Mouse (Mus musculus) small intestine, adult 2 months (tissue): ENCODE data around the gene Ralgapb. TPM values are rescaled to one million over a fixed set of nuclear protein-coding genes. Genes with fewer than 3 reads are reported as not detected.
"Not testable (repeated sequence)": the region's sequence is repeated elsewhere in the genome, so short reads cannot be mapped to it uniquely, and the experiment has no call there.

ENCODE experiments used
- H3K27ac ChIP-seq: fragments of 200-500 bp; 2 replicates; pipeline ENCODE4 v1.5.1; 2012; ENCODE audit warnings: low read depth, low read length, control low read depth, inconsistent platforms; ENCODE audit not compliant: insufficient read depth
- H3K27me3 ChIP-seq: fragments of 200-500 bp; 2 replicates; pipeline ENCODE4 v1.6.1; 2012; ENCODE audit warnings: mild to moderate bottlenecking, moderate library complexity, low read length, inconsistent platforms; ENCODE audit not compliant: control insufficient read depth, insufficient read depth
- H3K36me3 ChIP-seq: fragments of 200-500 bp; 2 replicates; pipeline ENCODE4 v1.6.1; 2012; ENCODE audit warnings: mild to moderate bottlenecking, low read length, control low read depth, inconsistent platforms; ENCODE audit not compliant: control insufficient read depth, insufficient read depth
- H3K4me1 ChIP-seq: fragments of 200-500 bp; 2 replicates; pipeline ENCODE4 v1.6.1; 2012; ENCODE audit warnings: low read length, inconsistent platforms, mixed read lengths; ENCODE audit not compliant: control insufficient read depth, insufficient read depth, insufficient read length
- H3K4me3 ChIP-seq: fragments of 200-500 bp; 2 replicates; pipeline ENCODE4 v1.5.1; 2012; ENCODE audit warnings: low read depth, mild to moderate bottlenecking, control low read depth, inconsistent platforms, low read length, moderate library complexity
- CTCF ChIP-seq: fragments of 200-500 bp; IDR thresholded peaks from 2 replicates; pipeline ENCODE4 v1.5.1; 2012; ENCODE audit warnings: low read depth, mild to moderate bottlenecking, control low read depth, inconsistent platforms, low read length, moderate library complexity, mixed read lengths; ENCODE audit not compliant: insufficient replicate concordance, insufficient read length; ENCODE audit errors: extremely low read depth
- POLR2A ChIP-seq: fragments of 200-500 bp; IDR thresholded peaks from 2 replicates; pipeline ENCODE4 v1.6.1; 2012; ENCODE audit warnings: low read depth, mild to moderate bottlenecking, control low read depth, inconsistent platforms, low read length, moderate library complexity
- WGBS: fragments of 180-500 bp; shearing (Covaris S2); methylation state at CpG from one replicate; pipeline ENCODE4 v1.1.7; 2018; 5-methylcytosine and 5-hydroxymethylcytosine counted together
- polyA plus RNA-seq: library from polyadenylated mRNA; depleted of rRNA; stranded (reverse); fragments of >200 nt; gene quantifications from 2 replicates; pipeline ENCODE4 v1.2.3, GENCODE M21; 2012

The Ralgapb gene
- polyA plus RNA-seq, 1 experiment = 16.4 TPM

DNA sequence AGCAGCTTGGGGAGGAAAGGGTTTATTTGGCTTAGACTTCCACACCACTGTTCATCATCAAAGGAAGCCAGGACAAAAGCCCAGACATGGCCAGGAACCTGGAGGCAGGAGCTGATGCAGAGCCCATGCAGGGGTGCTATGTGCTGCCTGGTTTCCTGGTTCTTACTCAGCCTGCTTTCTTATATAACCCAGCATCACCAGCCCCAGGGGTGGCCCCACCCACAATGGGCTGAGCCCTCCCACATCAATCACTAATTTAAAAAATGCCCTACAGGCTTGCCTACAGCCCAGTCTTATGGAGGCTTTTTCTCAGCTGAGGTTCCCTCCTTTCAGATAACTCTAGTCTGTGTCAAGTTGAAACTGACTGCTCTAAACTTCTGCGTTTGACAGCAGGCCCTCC lies 31.8 kb upstream of the Ralgapb start:
- 92% methylated on average over 1 of the region's 1 CpGs for WGBS
- H3K4me3 ChIP-seq = no peak overlapping the region
- TF ChIP-seq CTCF = no peak
- TF ChIP-seq POLR2A = no peak
- H3K36me3 ChIP-seq = no peaks in the 10 kb centered on the region
- no peak overlapping the region for H3K27ac ChIP-seq
- H3K27me3 ChIP-seq = peaks cover 9% of the 10 kb centered on the region
- no peaks in the 10 kb centered on the region; the same call in 1 of the 2 replicates for H3K4me1 ChIP-seq

DNA sequence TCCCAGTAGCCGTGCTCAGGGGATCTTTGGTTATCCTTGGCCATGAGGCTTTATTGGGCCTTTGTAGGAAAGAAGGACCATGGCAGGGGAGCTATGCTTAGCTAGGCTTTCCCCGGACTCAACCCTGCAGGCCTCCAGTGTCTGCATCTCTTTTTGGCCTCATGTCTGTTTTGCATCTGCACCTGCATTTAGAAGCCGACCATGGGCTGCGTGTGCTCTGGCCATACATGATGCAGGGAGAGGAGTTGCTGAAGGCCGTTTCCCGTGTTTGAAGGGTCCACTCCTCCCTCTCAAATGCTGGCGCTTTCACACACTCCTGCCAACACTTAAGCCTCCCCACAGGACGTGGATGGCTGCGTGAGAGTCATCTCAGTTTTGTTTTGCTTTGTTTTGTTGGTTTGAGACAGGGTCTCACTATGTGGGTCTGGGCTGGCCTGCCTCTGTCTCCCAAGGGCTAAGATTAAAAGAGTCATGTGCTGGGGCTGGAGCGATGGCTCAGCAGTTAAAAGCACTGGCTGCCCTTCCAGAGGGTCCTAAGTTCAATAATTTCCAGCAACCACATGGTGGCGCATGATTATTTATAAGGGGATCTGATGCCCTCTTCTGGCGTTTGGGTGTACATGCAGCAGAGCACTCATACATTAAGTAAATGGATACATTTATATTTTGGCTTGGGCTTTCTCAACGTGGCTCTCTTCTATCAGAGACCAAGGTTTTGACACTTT lies 30.1 kb upstream of the Ralgapb start:
- H3K4me3 ChIP-seq = no peak overlapping the region
- peaks cover 9% of the 10 kb centered on the region for H3K27me3 ChIP-seq
- no peak overlapping the region for H3K27ac ChIP-seq
- TF ChIP-seq POLR2A (no peak), CTCF (peak; percentile 64; the same call in 1 of the 2 replicates)
- WGBS = 49% methylated on average over 13 of the region's 13 CpGs
- no peaks in the 10 kb centered on the region; the same call in 1 of the 2 replicates for H3K4me1 ChIP-seq
- H3K36me3 ChIP-seq = no peaks in the 10 kb centered on the region

DNA sequence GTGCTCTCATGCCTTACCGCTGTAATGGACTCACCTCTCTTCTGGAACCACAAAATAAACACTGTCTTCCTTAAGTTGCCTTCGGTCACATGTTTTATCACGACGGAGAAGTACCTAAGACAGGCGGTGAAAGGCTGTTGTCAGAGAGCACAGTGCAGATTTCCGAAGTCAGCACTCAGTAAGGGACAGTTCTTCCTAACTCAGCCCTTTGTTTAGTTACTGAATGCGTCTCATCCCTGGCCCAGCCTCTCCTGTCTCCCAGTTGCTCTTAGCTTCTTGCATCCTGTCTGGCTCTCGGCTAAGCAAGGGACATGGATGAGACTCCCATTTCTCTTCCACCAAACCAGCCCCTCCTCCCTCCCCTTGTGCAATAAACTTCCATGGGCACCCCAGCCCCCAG lies 23.6 kb upstream of the Ralgapb start:
- H3K36me3 ChIP-seq = no peaks in the 10 kb centered on the region
- H3K4me3 ChIP-seq = no peak overlapping the region
- 24% methylated on average over 8 of the region's 8 CpGs for WGBS
- H3K27me3 ChIP-seq = no peaks in the 10 kb centered on the region
- H3K27ac ChIP-seq = no peak overlapping the region
- TF ChIP-seq CTCF (no peak), POLR2A (no peak)
- no peaks in the 10 kb centered on the region for H3K4me1 ChIP-seq

DNA sequence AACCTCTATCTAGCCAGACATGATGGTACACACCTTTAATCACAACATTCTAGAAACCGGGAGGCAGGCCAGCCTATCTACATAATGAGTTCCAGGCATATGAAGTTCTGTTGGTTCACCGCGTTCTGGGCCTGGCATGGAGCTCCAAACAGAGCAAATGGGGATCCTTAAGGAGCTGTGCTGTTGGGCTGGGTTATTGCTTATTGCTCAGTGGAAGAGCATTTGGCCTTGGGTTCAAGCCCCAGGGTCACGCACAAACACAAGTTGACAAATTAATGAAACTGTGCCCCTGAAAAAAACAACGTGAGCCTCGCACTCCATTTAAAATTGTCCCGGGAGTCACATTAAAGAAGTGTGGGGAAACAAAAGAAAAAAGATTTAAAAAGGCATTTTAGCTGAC lies 20.2 kb upstream of the Ralgapb start:
- Histone ChIP-seq H3K36me3 (no peaks in the 10 kb centered on the region), H3K27ac (no peak overlapping the region), H3K4me3 (no peak overlapping the region), H3K27me3 (no peaks in the 10 kb centered on the region), H3K4me1 (no peaks in the 10 kb centered on the region)
- TF ChIP-seq POLR2A (no peak), CTCF (no peak)
- 86% methylated on average over 7 of the region's 7 CpGs for WGBS

- no peaks in the 10 kb centered on the region for H3K27me3 ChIP-seq
- H3K4me3 ChIP-seq = no peak overlapping the region
- WGBS = 78% methylated on average over 6 of the region's 6 CpGs
- H3K27ac ChIP-seq = no peak overlapping the region
- no peak for TF ChIP-seq CTCF
- TF ChIP-seq POLR2A = no peak
- peaks cover 2% of the 10 kb centered on the region; the same call in 1 of the 2 replicates for H3K4me1 ChIP-seq
- no peaks in the 10 kb centered on the region for H3K36me3 ChIP-seq
These were observed 13.3 kb upstream of the Ralgapb start for GRCm38 (mm10) chr2:158396369-158396768.

DNA sequence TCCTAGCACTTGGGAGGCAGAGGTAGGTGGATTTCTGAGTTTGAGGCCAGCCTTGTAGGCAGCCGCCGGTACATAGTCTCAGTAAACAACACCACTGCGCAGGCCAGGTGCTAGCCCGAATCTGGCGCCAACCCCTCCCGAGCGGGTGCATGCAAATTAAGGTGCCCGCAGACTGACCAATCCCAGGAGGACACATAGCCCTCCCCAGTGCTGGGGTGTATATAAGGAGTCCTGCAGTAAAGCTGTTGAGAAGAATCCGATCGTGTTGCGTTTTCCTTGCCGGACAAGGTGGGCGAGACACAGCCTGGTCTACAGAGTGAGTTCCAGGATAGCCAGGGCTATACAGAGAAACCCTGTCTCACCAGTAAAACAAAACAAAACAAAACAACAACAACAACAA lies 12.5 kb upstream of the Ralgapb start:
- H3K36me3 ChIP-seq, H3K4me1 ChIP-seq, H3K27ac ChIP-seq, H3K27me3 ChIP-seq: not testable (repeated sequence)
- peak; percentile 28; the same call in 1 of the 2 replicates for TF ChIP-seq POLR2A
- WGBS = 29% methylated on average over 13 of the region's 13 CpGs
- H3K4me3 ChIP-seq = peak overlapping the region; percentile 41; the same call in 1 of the 2 replicates

DNA sequence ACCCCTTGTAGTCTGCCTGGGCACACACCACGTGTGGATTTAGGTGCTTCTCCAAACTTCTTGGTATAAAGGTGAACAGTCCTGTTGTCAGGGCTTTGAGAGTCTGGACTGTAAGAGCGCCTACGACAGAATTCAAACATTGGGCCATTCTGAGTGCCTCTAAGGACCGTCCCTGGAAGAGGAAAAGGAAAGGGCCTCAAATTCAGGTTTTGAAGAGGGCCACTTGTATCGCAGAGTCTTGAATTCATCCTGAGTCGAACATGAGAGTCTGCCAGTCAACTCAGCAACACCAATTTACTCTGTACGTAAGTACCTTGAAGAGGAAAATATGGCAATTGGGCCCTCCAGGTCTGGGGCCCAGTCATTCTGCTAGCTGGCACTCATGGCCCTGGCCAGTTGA lies 6.7 kb upstream of the Ralgapb start:
- Histone ChIP-seq H3K4me3 (no peak overlapping the region), H3K27ac (no peak overlapping the region), H3K27me3 (no peaks in the 10 kb centered on the region), H3K36me3 (no peaks in the 10 kb centered on the region), H3K4me1 (peaks cover under 1% of the 10 kb centered on the region; the same call in 1 of the 2 replicates)
- TF ChIP-seq CTCF (no peak), POLR2A (no peak)
- 85% methylated on average over 7 of the region's 7 CpGs for WGBS
